Mouse (Mus musculus) lung, embryonic 15.5 days (tissue): Measurements from ENCODE around the gene Stx8. TPM values are rescaled to one million over a fixed set of nuclear protein-coding genes. Genes with fewer than 3 reads are reported as not detected.

Source experiments
- ATAC-seq: fragments of 200-750 bp; cut with Nextera tagmentation; 2 replicates; pipeline ENCODE4 v1.8.0; 2017; ENCODE audit warnings: moderate number of reproducible peaks, borderline replicate concordance; ENCODE audit not compliant: low FRiP score, low TSS enrichment; ENCODE audit errors: extremely low read depth
- H3K27ac ChIP-seq: fragments of 300-500 bp; sonication (generic); 2 replicates; pipeline ENCODE4 v1.5.1; 2015; ENCODE audit warnings: moderate library complexity, mild to moderate bottlenecking, inconsistent platforms
- H3K27me3 ChIP-seq: fragments of 300-500 bp; sonication (generic); 2 replicates; pipeline ENCODE4 v1.6.1; 2015; ENCODE audit warnings: inconsistent platforms
- H3K36me3 ChIP-seq: fragments of 300-500 bp; sonication (generic); 2 replicates; pipeline ENCODE4 v1.6.1; 2015; ENCODE audit warnings: inconsistent platforms
- H3K4me1 ChIP-seq: fragments of 300-500 bp; sonication (generic); 2 replicates; pipeline ENCODE4 v1.6.1; 2015; ENCODE audit warnings: inconsistent platforms
- H3K4me2 ChIP-seq: fragments of 300-500 bp; sonication (generic); 2 replicates; pipeline ENCODE4 v1.6.1; 2015; ENCODE audit warnings: inconsistent platforms, mild to moderate bottlenecking, moderate library complexity
- H3K4me3 ChIP-seq: fragments of 300-500 bp; sonication (generic); 2 replicates; pipeline ENCODE4 v1.5.1; 2015; ENCODE audit warnings: mild to moderate bottlenecking, inconsistent platforms
- H3K9ac ChIP-seq: fragments of 300-500 bp; sonication (generic); 2 replicates; pipeline ENCODE4 v1.6.1; 2015; ENCODE audit warnings: inconsistent platforms
- H3K9me3 ChIP-seq: fragments of 300-500 bp; sonication (generic); 2 replicates; pipeline ENCODE4 v1.6.1; 2016; ENCODE audit warnings: inconsistent platforms
- WGBS: fragments of 180-500 bp; shearing (Covaris S2); methylation state at CpG from one replicate; pipeline ENCODE4 v1.1.7; 2015; 5-methylcytosine and 5-hydroxymethylcytosine counted together
- polyA plus RNA-seq: library from polyadenylated mRNA; unstranded; fragments of >200 nt; fragmentation: Nextera tagmentation; extraction: Ambion mirVana; gene quantifications from 2 replicates; pipeline ENCODE4 v1.2.1, GENCODE M21; 2015

Stx8 gene
- polyA plus RNA-seq, 1 experiment from 2014 or later: 52.1 TPM

DNA sequence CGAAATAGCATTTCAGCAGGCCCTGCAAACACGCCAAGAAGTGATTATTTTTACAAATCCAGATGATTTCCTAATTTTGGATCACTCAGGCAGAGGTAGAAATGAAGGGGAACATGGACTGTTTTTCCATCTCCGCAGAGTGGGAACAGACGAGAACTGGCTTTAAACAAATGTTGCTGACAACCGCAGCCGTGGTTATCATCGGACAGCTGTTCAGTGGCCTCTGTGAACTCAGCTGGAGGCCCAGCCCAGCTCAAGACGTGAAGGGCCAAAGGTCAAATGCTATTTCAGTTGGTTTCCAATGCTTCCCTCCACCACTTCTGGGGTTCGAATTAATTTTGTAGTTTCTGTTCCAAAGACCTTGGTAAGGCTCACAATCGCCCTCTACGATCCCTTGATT is 78.2 kb downstream of the Stx8 start:
- Histone ChIP-seq H3K27me3 (no peaks in the 10 kb centered on the region), H3K36me3 (no peaks in the 10 kb centered on the region), H3K9ac (no peak overlapping the region), H3K9me3 (no peaks in the 10 kb centered on the region), H3K4me3 (no peak overlapping the region), H3K4me1 (0 out of 2 replicates have a peak, but pooled peaks cover 2% of the 10 kb centered on the region), H3K4me2 (no peak overlapping the region), H3K27ac (no peak overlapping the region)
- no peak for ATAC-seq
- 40% methylated on average over 11 of the region's 11 CpGs for WGBS

DNA sequence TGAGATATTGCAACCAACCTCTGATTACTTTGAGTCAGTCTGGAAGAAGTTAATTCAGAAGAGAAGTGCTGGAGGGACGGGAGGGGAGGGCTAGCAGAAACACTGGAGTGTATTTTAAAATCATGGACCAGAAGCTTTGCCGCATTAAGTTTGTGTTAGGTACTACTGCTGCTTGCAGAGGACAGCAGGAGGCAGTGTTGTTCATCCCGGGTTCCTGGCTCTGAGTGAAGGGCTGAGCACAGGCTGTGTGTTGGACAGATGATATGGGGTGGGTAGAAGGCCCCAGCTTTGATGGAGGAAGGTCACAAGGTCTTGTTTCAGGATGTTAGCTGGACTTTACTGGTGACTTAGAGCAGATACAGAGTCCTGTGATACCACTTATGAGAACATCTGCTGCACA is 80.9 kb downstream of the Stx8 start:
- H3K9ac ChIP-seq: no peak overlapping the region
- H3K4me3 ChIP-seq: no peak overlapping the region
- 45% methylated on average over 3 of the region's 3 CpGs for WGBS
- no peak for ATAC-seq
- no peaks in the 10 kb centered on the region for H3K9me3 ChIP-seq
- H3K27me3 ChIP-seq: no peaks in the 10 kb centered on the region
- H3K36me3 ChIP-seq: no peaks in the 10 kb centered on the region
- H3K4me2 ChIP-seq: no peak overlapping the region
- H3K4me1 ChIP-seq: peaks cover 16% of the 10 kb centered on the region
- no peak overlapping the region for H3K27ac ChIP-seq

DNA sequence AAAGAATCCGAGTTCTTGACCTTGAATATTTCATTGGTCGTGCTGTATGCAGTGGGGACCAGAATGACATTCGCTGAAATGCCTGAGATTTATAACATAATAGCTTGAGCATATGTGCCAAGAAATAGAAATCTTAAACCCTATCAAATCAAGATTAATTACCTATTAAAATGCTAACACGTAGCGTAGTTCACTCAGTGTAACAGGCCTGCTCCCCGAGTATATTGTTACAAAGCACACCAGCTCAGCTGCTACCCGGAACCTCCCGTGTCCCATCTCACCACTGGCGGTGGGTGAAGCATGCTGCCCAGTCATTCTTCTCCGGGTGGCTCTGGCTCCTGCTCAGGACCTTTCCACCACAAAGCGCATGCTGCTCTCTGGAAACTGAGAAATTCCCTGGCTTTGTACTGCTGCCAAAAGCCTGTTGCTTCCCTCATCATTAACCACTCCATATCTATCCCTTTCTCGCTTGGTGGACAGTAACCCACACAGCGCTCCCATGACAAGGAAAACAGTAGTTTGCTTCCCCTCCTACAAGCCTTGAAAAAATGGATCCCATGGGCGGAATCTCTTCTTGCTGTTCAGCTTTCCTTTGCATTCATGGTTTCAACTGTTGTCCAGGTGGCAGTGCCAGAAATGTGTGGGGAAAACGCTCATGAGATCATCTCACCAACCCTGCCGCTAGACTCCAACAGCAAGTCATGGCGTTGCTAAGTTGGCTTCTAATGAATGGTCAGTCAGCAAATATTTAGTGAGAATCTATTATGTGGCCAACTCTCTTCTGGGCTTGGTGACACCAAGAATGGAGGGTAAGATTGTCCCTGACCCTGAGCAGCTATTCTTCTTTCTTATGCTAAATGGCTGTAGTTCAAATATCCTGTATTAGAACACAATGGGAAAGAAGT is 83.5 kb downstream of the Stx8 start:
- 54% methylated on average over 17 of the region's 17 CpGs for WGBS
- no peak overlapping the region for H3K27ac ChIP-seq
- ATAC-seq: 0 out of 2 replicates have a peak, but pooled peaks have one; percentile 35

GRCm38 (mm10) chr11:68050725-68051124 is 84.7 kb downstream of the Stx8 start:
- Histone ChIP-seq H3K9me3 (no peaks in the 10 kb centered on the region), H3K4me1 (peaks cover 16% of the 10 kb centered on the region), H3K4me2 (no peak overlapping the region), H3K36me3 (no peaks in the 10 kb centered on the region), H3K4me3 (no peak overlapping the region), H3K27ac (no peak overlapping the region), H3K9ac (no peak overlapping the region), H3K27me3 (no peaks in the 10 kb centered on the region)
- ATAC-seq: no peak
- 23% methylated on average over 12 of the region's 12 CpGs for WGBS

More for the DNA sequence above, 83.5 kb downstream of the Stx8 start:
- no peak overlapping the region for H3K4me3 ChIP-seq
- peaks cover 16% of the 10 kb centered on the region for H3K4me1 ChIP-seq
- H3K9me3 ChIP-seq: no peaks in the 10 kb centered on the region
- no peaks in the 10 kb centered on the region for H3K36me3 ChIP-seq
- H3K27me3 ChIP-seq: no peaks in the 10 kb centered on the region
- H3K4me2 ChIP-seq: no peak overlapping the region
- H3K9ac ChIP-seq: no peak overlapping the region

DNA sequence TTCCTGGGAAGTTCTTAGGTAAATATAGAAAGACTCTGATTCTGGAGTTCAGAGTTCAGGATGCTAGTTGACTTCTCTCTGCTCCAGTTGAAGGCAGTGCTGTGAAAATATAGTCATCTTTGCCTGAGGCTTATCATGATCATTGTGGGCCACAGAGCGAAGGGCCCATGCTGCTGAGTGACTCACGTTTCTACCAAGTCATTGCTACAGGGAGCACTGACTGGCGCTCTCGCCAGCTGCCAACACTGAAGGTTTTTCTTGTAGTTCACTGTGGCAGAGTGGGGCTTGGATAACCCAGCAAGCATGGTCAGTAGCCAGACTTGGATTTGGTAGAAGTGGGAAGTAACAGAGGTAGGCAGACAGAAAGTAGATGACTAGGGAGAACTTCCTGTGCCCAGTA is 85.3 kb downstream of the Stx8 start:
- no peak overlapping the region for H3K4me3 ChIP-seq

DNA sequence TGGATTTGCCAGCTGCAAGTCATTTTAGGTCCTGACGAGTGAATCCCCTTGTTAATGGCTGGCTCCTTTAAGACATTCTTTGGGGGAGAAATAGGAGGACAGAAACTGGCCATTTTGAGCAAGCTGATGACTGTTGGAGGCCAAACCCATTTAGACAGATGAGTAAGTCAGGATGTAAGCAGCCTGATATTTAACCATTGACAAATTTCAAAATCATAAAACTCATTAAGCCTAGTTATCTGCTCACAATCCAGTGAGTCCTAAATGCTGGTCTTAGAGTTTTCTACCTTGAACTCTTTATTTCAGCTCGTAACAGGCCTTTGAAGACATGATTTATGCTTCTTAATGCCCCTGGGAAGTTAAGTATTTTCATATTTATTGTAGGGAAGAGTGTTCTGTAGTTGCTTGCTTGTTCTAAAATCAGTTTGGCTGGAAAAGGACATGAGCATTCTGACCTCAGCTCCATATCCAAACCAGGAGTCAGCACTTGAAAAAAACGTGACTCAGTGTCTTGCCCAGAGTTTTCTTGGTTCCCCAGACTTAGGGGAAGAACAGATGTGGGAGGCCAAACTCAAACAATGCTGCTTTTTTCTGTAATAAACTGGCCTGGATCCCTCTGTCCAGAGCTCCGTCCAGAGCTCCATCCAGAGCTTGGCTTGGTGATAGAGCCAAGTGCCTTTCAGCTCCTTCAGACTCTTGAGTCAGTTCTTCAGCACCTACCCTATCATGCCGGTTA is 92.6 kb downstream of the Stx8 start:
- ATAC-seq: no peak
- no peak overlapping the region for H3K27ac ChIP-seq

More for the DNA sequence above, 85.3 kb downstream of the Stx8 start:
- Histone ChIP-seq H3K27me3 (no peaks in the 10 kb centered on the region), H3K36me3 (no peaks in the 10 kb centered on the region), H3K4me2 (no peak overlapping the region), H3K27ac (no peak overlapping the region), H3K9ac (no peak overlapping the region), H3K4me1 (peaks cover 16% of the 10 kb centered on the region), H3K9me3 (no peaks in the 10 kb centered on the region)
- 86% methylated on average over 4 of the region's 4 CpGs for WGBS
- no peak for ATAC-seq

DNA sequence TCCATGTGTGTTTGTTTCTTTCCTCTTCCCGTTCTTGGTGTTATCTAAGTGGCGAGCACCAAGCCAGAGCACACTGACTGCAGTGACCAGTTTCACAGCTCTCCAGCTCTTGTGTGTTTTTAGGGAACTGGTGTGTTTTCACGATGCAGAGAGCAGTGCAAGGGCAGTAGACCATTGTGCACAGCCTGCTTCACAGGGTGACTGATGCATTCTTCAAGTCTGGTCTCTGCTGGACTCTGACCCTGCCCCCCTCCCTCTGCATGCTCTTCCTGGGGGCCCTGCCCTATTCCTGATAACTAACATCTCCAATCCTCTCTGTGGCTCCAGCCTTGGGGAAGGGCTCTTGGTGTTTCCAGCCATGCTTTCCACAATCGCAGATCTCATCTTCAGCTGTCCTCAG is 94.7 kb downstream of the Stx8 start:
- no peak for ATAC-seq

More for the DNA sequence above, 92.6 kb downstream of the Stx8 start:
- no peaks in the 10 kb centered on the region for H3K9me3 ChIP-seq
- no peak overlapping the region for H3K4me2 ChIP-seq
- no peak overlapping the region for H3K4me3 ChIP-seq
- H3K4me1 ChIP-seq: no peaks in the 10 kb centered on the region
- H3K9ac ChIP-seq: no peak overlapping the region
- WGBS: 59% methylated on average over 5 of the region's 5 CpGs
- H3K27me3 ChIP-seq: no peaks in the 10 kb centered on the region
- no peaks in the 10 kb centered on the region for H3K36me3 ChIP-seq

DNA sequence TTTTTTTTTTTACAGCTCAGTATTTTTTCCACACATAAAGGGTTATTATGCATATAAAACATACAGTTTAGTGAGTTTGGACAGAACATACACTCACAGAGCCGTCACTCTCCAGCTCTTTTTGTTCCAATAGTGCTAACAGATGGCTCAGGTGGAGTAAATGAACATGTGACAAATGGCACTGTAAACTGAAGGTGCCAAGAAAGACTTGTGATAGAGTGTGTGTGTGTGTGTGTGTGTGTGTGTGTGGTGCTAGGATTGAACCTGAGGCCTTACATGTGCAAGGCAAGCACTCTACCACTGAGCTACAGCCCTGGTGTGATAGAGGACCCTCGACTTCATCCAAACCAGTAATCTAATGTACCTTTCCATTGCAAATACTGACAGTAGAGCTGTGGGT is 96.1 kb downstream of the Stx8 start:
- no peaks in the 10 kb centered on the region for H3K27me3 ChIP-seq
- H3K36me3 ChIP-seq: no peaks in the 10 kb centered on the region
- no peaks in the 10 kb centered on the region for H3K9me3 ChIP-seq
- H3K4me3 ChIP-seq: no peak overlapping the region
- WGBS: 73% methylated on average over 2 of the region's 2 CpGs
- H3K27ac ChIP-seq: no peak overlapping the region
- no peak overlapping the region for H3K9ac ChIP-seq
- no peaks in the 10 kb centered on the region for H3K4me1 ChIP-seq
- ATAC-seq: no peak
- H3K4me2 ChIP-seq: no peak overlapping the region

More for the DNA sequence above, 94.7 kb downstream of the Stx8 start:
- H3K9ac ChIP-seq: no peak overlapping the region
- H3K27me3 ChIP-seq: no peaks in the 10 kb centered on the region
- WGBS: 48% methylated on average over 4 of the region's 4 CpGs
- no peak overlapping the region for H3K4me3 ChIP-seq
- no peaks in the 10 kb centered on the region for H3K36me3 ChIP-seq
- H3K27ac ChIP-seq: no peak overlapping the region
- no peaks in the 10 kb centered on the region for H3K4me1 ChIP-seq
- no peaks in the 10 kb centered on the region for H3K9me3 ChIP-seq
- no peak overlapping the region for H3K4me2 ChIP-seq

- Histone ChIP-seq H3K36me3 (no peaks in the 10 kb centered on the region), H3K4me3 (no peak overlapping the region), H3K27ac (no peak overlapping the region), H3K9ac (no peak overlapping the region), H3K4me2 (no peak overlapping the region), H3K27me3 (no peaks in the 10 kb centered on the region), H3K9me3 (no peaks in the 10 kb centered on the region), H3K4me1 (peaks cover 7% of the 10 kb centered on the region)
- WGBS: 76% methylated on average over 10 of the region's 10 CpGs
- no peak for ATAC-seq
Measured at GRCm38 (mm10) chr11:68067806-68068205, 101.8 kb downstream of the Stx8 start.

DNA sequence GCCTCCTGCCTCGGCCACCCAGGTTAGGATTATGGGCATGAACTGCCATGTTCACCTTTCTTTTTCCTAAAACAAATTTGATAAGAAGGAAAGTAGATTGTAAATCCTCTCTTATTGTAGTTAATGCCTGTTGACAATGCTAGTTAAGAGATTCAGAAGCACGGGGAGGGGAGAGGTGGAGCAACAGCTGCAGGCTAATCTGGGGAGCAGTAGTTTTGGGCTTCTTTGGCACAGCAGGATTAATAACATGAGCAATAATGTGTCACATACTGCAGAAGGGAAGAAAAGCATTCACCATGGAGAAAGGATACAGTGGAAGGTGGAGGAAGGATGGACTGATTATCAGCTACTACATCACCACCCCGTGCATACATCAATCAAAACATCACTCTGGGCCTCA is 104.1 kb downstream of the Stx8 start:
- H3K4me2 ChIP-seq: no peak overlapping the region
- no peak overlapping the region for H3K9ac ChIP-seq
- no peak overlapping the region for H3K4me3 ChIP-seq
- no peak overlapping the region for H3K27ac ChIP-seq
- ATAC-seq: no peak
- H3K4me1 ChIP-seq: peaks cover 20% of the 10 kb centered on the region
- H3K9me3 ChIP-seq: no peaks in the 10 kb centered on the region
- H3K36me3 ChIP-seq: no peaks in the 10 kb centered on the region
- WGBS: 59% methylated on average over 3 of the region's 3 CpGs
- no peaks in the 10 kb centered on the region for H3K27me3 ChIP-seq

GRCm38 (mm10) chr11:68071836-68072235 is 105.8 kb downstream of the Stx8 start:
- Histone ChIP-seq H3K4me2 (no peak overlapping the region), H3K9ac (no peak overlapping the region), H3K27ac (no peak overlapping the region), H3K9me3 (no peaks in the 10 kb centered on the region), H3K27me3 (no peaks in the 10 kb centered on the region), H3K4me3 (no peak overlapping the region), H3K4me1 (peaks cover 20% of the 10 kb centered on the region), H3K36me3 (no peaks in the 10 kb centered on the region)
- no peak for ATAC-seq
- 37% methylated on average over 5 of the region's 5 CpGs for WGBS

DNA sequence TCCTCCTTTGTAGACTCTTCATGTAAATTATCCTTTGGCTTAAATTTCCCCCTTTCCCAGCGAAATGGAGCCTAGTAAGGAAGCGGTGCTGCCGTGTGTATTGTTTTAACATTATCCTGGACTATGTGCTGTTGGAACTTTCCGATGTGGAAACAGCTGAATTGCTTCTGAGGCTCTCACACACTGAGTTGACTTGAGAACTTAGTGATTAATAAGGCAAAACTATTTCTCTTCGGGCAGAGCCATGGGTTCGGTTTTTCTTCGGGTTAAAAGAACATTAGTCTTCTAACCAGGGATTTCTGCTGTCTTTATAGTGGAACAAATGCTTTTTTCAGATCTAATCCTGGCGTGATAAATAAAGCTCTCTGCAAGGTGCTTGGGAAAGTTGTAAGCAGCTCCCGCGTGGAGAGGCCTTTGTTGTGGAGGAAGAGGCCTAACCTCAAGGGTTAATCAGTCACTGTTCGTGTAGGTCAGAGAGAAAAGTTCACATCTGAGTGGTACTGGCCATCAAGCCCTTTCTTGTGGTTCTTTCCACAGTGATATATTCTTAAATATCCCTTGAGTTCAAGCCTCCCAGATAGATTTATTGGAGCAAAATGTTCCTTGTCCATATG is 106.7 kb downstream of the Stx8 start:
- ATAC-seq: no peak
- Histone ChIP-seq H3K4me3 (no peak overlapping the region), H3K27me3 (no peaks in the 10 kb centered on the region), H3K9me3 (no peaks in the 10 kb centered on the region), H3K36me3 (no peaks in the 10 kb centered on the region), H3K4me1 (peaks cover 20% of the 10 kb centered on the region), H3K27ac (no peak overlapping the region), H3K9ac (no peak overlapping the region), H3K4me2 (no peak overlapping the region)
- 39% methylated on average over 11 of the region's 11 CpGs for WGBS
